ENCODE assay signal across 11 mouse cellular contexts in the genomic region with DNA sequence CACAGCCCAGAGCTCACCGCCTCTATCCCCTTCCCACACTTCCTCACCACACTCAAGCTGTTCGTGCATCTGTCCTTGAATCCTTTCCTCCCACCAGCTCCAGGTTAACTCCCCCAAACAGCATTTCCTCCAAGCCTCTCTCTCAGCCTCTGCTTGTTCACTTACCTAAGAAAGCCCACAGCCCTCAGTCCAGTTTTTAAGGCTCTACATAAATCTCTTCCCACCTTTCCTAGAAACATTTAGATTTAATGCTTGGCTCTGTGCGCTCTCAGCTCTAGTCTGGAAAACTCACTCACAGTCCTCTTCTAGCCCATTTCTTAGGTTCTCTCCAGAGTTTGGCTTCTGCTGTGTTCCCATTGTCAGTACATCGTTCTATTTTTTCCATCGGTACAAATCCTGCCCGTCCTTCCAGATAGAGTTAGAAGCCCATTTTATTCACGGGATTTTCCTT.
DNase-seq lines count a peak whose midpoint lies in the region; ATAC-seq and TF ChIP-seq lines count a peak whose summit lies in the region.
"Had no signal": no experiment of that assay in that cellular context is flagged by ENCODE, and none has a peak within 500 bp of the region (broad histone marks: within the 10 kb centered on the region; RNA-seq: fewer than 3 reads in every experiment).

No protein-coding gene starts in this region.

- no peaks in the 10 kb centered on the region for H3K27me3 ChIP-seq in kidney, embryonic 15.5 days
- H3K27me3 ChIP-seq in stomach, postnatal 0 days (ENCODE audit: control insufficient read depth, insufficient read depth, low read length) = no peaks in the 10 kb centered on the region
- no peaks in the 10 kb centered on the region for H3K27me3 ChIP-seq in forebrain, embryonic 16.5 days (replicated peaks; ENCODE audit: control insufficient read depth, insufficient read depth, low read length)

- 48% methylated on average over 7 of the region's 7 CpGs for WGBS in kidney, embryonic 15.5 days
- 39% methylated on average over 7 of the region's 7 CpGs for WGBS in stomach, postnatal 0 days
- 74% methylated on average over 7 of the region's 7 CpGs for WGBS in forebrain, embryonic 16.5 days

- DNase-seq in kidney, adult 11 months = no peak
- DNase-seq in right cerebral cortex, adult 2 months (ENCODE audit: low spot score in 2 of 2) = peak; percentile 59 to 64
- DNase-seq in right cerebral cortex, postnatal 10 days (ENCODE audit: low spot score in 2 of 2) = no peak
- peak; percentile 50 for DNase-seq in layer of hippocampus, adult 9-11 months
- no peak for DNase-seq in stomach, postnatal 0 days (ENCODE audit: low spot score)
- no peak for DNase-seq in yolk sac, embryonic 10.5 days (ENCODE audit: low spot score)
- DNase-seq: thymus, postnatal 36 days had no signal

- no peak overlapping the region for H3K4me2 ChIP-seq in kidney, embryonic 15.5 days
- H3K4me2 ChIP-seq in stomach, postnatal 0 days (replicated peaks; ENCODE audit: low read depth) = no peak overlapping the region
- no peak overlapping the region for H3K4me2 ChIP-seq in forebrain, embryonic 16.5 days (ENCODE audit: low read length)
- H3K4me2 ChIP-seq: liver, embryonic 11.5 days had no signal

- TF ChIP-seq CTCF in stomach, postnatal 0 days (IDR thresholded peaks at IDR 0.05; ENCODE audit: low read depth) = no peak

- H3K4me3 ChIP-seq in kidney, embryonic 15.5 days (replicated peaks) = no peak overlapping the region
- H3K4me3 ChIP-seq in stomach, postnatal 0 days (ENCODE audit: low read depth, low read length) = no peak overlapping the region
- H3K4me3 ChIP-seq in forebrain, embryonic 16.5 days (replicated peaks; ENCODE audit: low read length) = no peak overlapping the region

- ATAC-seq in kidney, embryonic 15.5 days (replicated peaks; ENCODE audit: low FRiP score) = no peak; the same call in 1 of the 2 replicates
- ATAC-seq in stomach, postnatal 0 days (ENCODE audit: low FRiP score, low TSS enrichment) = peak; percentile 33; the same call in 1 of the 2 replicates
- ATAC-seq in forebrain, embryonic 16.5 days = no peak
- ATAC-seq: activated CD4-positive, CD25-positive, alpha-beta regulatory T cell, adult 4 months had no signal

- TF ChIP-seq EP300 in stomach, postnatal 0 days (optimal IDR thresholded peaks at IDR 0.05) = no peak

- peak overlapping the region; percentile 16; the same call in 1 of the 2 replicates for H3K27ac ChIP-seq in kidney, embryonic 15.5 days
- H3K27ac ChIP-seq in stomach, postnatal 0 days (replicated peaks) = no peak overlapping the region
- H3K27ac ChIP-seq in forebrain, embryonic 16.5 days (ENCODE audit: low read length) = no peak overlapping the region

- H3K9me3 ChIP-seq in kidney, embryonic 15.5 days (replicated peaks) = no peaks in the 10 kb centered on the region
- no peaks in the 10 kb centered on the region for H3K9me3 ChIP-seq in stomach, postnatal 0 days (ENCODE audit: control insufficient read depth, low read length)
- H3K9me3 ChIP-seq in forebrain, embryonic 16.5 days (ENCODE audit: control insufficient read depth, low read length) = no peaks in the 10 kb centered on the region

- 0 out of 2 replicates have a peak, but pooled peaks cover 7% of the 10 kb centered on the region for H3K4me1 ChIP-seq in kidney, embryonic 15.5 days
- no peaks in the 10 kb centered on the region for H3K4me1 ChIP-seq in stomach, postnatal 0 days (replicated peaks; ENCODE audit: control insufficient read depth, insufficient read depth)
- H3K4me1 ChIP-seq in forebrain, embryonic 16.5 days (replicated peaks; ENCODE audit: control insufficient read depth, insufficient read depth, low read length) = no peaks in the 10 kb centered on the region

- H3K36me3 ChIP-seq in kidney, embryonic 15.5 days = no peaks in the 10 kb centered on the region
- no peaks in the 10 kb centered on the region for H3K36me3 ChIP-seq in stomach, postnatal 0 days (ENCODE audit: control insufficient read depth, insufficient read depth, low read length)
- no peaks in the 10 kb centered on the region for H3K36me3 ChIP-seq in forebrain, embryonic 16.5 days (ENCODE audit: control insufficient read depth, insufficient read depth)

- no peak overlapping the region for H3K9ac ChIP-seq in kidney, embryonic 15.5 days
- no peak overlapping the region for H3K9ac ChIP-seq in stomach, postnatal 0 days (ENCODE audit: low read length)
- no peak overlapping the region for H3K9ac ChIP-seq in forebrain, embryonic 16.5 days (replicated peaks; ENCODE audit: low read depth, low read length)

Comparison
In these comparisons a context has a peak if more than half of its experiments do, and no peak if none do; other contexts are left out.
1. DNase-seq: peak in right cerebral cortex, adult 2 months (2 of 2) and layer of hippocampus, adult 9-11 months (single experiment); none in kidney, adult 11 months (single experiment), right cerebral cortex, postnatal 10 days (0 of 2), stomach, postnatal 0 days (single experiment) and yolk sac, embryonic 10.5 days (single experiment).